19 mouse cellular contexts compared by ENCODE assay signal in genomic region chr3:144307557-144307956, GRCm38 (mm10).
"Had no signal": no experiment of that assay in that cellular context is flagged by ENCODE, and none has a peak within 500 bp of the region (broad histone marks: within the 10 kb centered on the region; RNA-seq: fewer than 3 reads in every experiment).

No protein-coding gene starts in this region.

- H3K9ac ChIP-seq: kidney, embryonic 15.5 days; liver, embryonic 13.5 days; liver, postnatal 0 days; lung, embryonic 15.5 days; neural tube, embryonic 15.5 days had no signal

- H3K4me1 ChIP-seq: liver, embryonic 13.5 days; lung, embryonic 15.5 days had no signal

- ATAC-seq: intestine, embryonic 16.5 days; liver, postnatal 0 days had no signal

- H3K4me3 ChIP-seq: kidney, embryonic 15.5 days; liver, embryonic 13.5 days; lung, embryonic 15.5 days; myocyte; neural tube, embryonic 15.5 days had no signal

- H3K27ac ChIP-seq: kidney, embryonic 15.5 days; liver, embryonic 13.5 days; lung, embryonic 15.5 days; macrophage; neural tube, embryonic 15.5 days; stomach, postnatal 0 days had no signal

- H3K4me2 ChIP-seq: kidney, embryonic 15.5 days; liver, embryonic 13.5 days; lung, embryonic 15.5 days; neural tube, embryonic 15.5 days had no signal

- H3K9me3 ChIP-seq: kidney, embryonic 15.5 days; liver, embryonic 13.5 days; lung, embryonic 15.5 days; neural tube, embryonic 15.5 days had no signal

- DNase-seq: kidney, adult 2 months; kidney, postnatal 14 days; layer of hippocampus, adult 9-11 months; layer of hippocampus, postnatal 36 days; liver; liver, embryonic 13.5 days; liver, postnatal 0 days; lung, postnatal 14 days; midbrain, embryonic 14.5 days; right cerebral cortex, adult 18-20 months; right cerebral cortex, postnatal 25 days; thymus, postnatal 14 days had no signal

- H3K36me3 ChIP-seq: kidney, embryonic 15.5 days; liver, embryonic 13.5 days; lung, embryonic 15.5 days; neural tube, embryonic 15.5 days had no signal

- H3K27me3 ChIP-seq: kidney, embryonic 15.5 days; liver, embryonic 13.5 days; lung, embryonic 15.5 days; neural tube, embryonic 15.5 days had no signal
